Mouse (Mus musculus) leukemia stem cell, adult 10-12 weeks (primary cell): Measurements from ENCODE around the gene Immp2l. TPM values are rescaled to one million over a fixed set of nuclear protein-coding genes. Genes with fewer than 3 reads are reported as not detected.

Source experiments
- polyA plus RNA-seq: library from polyadenylated mRNA; stranded (reverse); fragments of >175 nt; gene quantifications from 2 replicates; pipeline ENCODE4 v1.2.3, GENCODE M21; 2012; ENCODE audit warnings: low replicate concordance

Immp2l gene
- polyA plus RNA-seq, result 0.26 and 0.32 TPM in 2 replicates

GRCm38 (mm10) chr12:41023511-41024421 lies at the start of gene Immp2l:
TSS of gene Immp2l (plus strand) at chr12:41024090.

GRCm38 (mm10) chr12:41486331-41486730 lies 462.4 kb downstream of the Immp2l start, which contains the start of gene Lrrn3:
TSS of gene Lrrn3 (minus strand) at chr12:41486431.

